Mouse (Mus musculus) forebrain, embryonic 10.5 days (tissue): ENCODE data around the gene Yif1a. TPM values are rescaled to one million over a fixed set of nuclear protein-coding genes. Genes with fewer than 3 reads are reported as not detected.
A peak's percentile ranks its signal among the peaks of the same experiment; 100 is the strongest.

ENCODE experiments used
- DNase-seq: peaks from one replicate; pipeline ENCODE4 v3.0.0-alpha.2; 2017; ENCODE audit warnings: low spot score; ENCODE audit errors: extremely low spot score
- H3K27ac ChIP-seq: fragments of 300-500 bp; sonication (generic); 2 replicates; pipeline ENCODE4 v1.5.1; 2016; ENCODE audit warnings: mild to moderate bottlenecking
- H3K27me3 ChIP-seq: fragments of 300-500 bp; sonication (generic); 2 replicates; pipeline ENCODE4 v1.6.1; 2016; ENCODE audit warnings: mild to moderate bottlenecking; ENCODE audit not compliant: poor library complexity, severe bottlenecking
- H3K36me3 ChIP-seq: fragments of 300-500 bp; sonication (generic); replicated peaks from 2 replicates; pipeline ENCODE4 v1.6.1; 2016; ENCODE audit warnings: mild to moderate bottlenecking, moderate library complexity
- H3K4me1 ChIP-seq: fragments of 300-500 bp; sonication (generic); 2 replicates; pipeline ENCODE4 v1.6.1; 2016
- H3K4me3 ChIP-seq: fragments of 300-500 bp; sonication (generic); 2 replicates; pipeline ENCODE4 v1.5.1; 2016; ENCODE audit warnings: mild to moderate bottlenecking, moderate library complexity
- H3K9me3 ChIP-seq: fragments of 300-500 bp; sonication (generic); 2 replicates; pipeline ENCODE4 v1.6.1; 2016; ENCODE audit warnings: mild to moderate bottlenecking, moderate library complexity
- WGBS: fragments of 180-500 bp; shearing (Covaris S2); methylation state at CpG from one replicate; pipeline ENCODE4 v1.1.7; 2016; 5-methylcytosine and 5-hydroxymethylcytosine counted together
- polyA plus RNA-seq: library from polyadenylated mRNA; unstranded; fragments of >200 nt; fragmentation: Nextera tagmentation; extraction: Ambion mirVana; gene quantifications from 2 replicates; pipeline ENCODE4 v1.2.1, GENCODE M21; 2016

Gene Yif1a
- polyA plus RNA-seq, 1 experiment from 2014 or later, result 74.2 TPM

DNA sequence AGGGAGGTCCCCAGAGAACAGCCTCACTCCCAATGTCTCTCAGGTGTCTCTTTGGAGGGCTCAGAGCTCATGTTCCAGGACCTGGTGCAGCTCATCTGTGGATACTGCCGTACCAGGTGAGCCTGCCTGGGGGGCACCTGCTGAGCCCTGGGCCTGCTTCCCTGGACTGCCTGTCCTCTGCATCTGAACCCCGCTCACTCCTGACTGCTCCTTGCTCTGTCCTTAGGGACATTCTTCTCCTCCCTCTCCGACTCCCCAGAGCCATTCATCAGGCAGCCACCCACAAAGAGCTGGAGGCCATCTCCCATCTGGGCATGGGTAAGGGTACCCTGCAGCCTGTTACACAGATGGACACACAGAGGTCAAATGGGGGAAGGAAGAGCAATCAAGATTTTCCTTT is 36.8 kb upstream of the Yif1a start:
- Histone ChIP-seq H3K27me3 (peaks cover 46% of the 10 kb centered on the region), H3K27ac (peak overlapping the region; percentile 69), H3K4me1 (peaks cover 49% of the 10 kb centered on the region), H3K4me3 (peak overlapping the region; percentile 37), H3K9me3 (no peaks in the 10 kb centered on the region), H3K36me3 (peaks cover 34% of the 10 kb centered on the region)
- 30% methylated on average over 3 of the region's 3 CpGs for WGBS
- no peak for DNase-seq

DNA sequence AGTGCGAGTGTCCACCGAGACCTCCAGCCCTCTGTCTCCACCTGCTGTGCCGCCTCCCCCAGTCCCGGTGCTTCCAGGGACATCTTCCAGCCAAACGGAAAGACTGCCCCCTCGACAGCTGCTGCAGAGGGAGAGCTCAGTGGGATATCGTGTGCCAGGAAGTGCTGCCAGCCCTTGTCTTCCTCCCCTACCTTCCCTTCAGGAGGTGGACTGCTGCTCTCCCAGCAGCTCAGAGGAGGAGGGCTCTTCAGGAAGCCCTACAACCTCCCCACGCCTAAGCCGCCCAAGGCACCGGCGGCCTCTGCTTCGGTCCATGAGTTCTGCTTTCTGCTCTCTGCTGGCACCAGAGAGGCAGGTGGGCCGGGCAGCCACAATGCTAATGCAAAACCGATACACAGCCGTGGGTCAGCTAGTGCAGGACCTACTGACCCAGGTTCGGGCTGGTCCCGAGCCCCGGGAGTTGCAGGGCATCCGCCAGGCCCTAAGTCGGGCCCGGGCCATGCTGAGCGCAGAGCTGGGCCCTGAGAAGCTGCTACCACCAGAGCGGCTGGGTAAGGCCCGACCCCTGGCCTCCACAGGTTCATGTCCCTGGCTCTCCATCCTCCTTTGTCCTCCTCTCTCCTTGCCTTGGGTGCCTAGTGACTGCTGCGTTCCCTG is 36.0 kb upstream of the Yif1a start:
- WGBS, result 32% methylated on average over 25 of the region's 25 CpGs
- no peak for DNase-seq
- Histone ChIP-seq H3K36me3 (peaks cover 26% of the 10 kb centered on the region), H3K27me3 (peaks cover 46% of the 10 kb centered on the region), H3K4me3 (peak overlapping the region; percentile 15; the same call in 1 of the 2 replicates), H3K9me3 (no peaks in the 10 kb centered on the region), H3K27ac (peak overlapping the region; percentile 40; the same call in 1 of the 2 replicates), H3K4me1 (peaks cover 55% of the 10 kb centered on the region)

DNA sequence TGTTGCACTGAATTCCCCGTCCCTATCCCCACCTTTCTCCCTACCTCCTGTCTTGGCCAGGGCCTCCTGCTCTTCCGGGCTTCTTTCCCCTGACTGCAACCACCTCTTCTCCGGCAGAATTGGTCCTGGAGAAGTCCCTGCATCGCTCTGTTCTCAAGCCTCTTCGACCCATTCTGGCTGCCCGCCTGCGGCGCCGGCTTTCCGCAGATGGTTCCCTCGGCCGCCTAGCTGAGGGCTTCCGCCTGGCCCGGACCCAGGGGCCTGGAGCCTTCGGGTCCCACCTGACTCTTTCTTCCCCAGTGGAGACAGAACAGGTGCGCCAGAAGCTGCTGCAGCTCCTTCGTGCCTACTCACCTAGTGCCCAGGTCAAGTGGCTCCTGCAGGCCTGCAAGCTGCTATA is 35.5 kb upstream of the Yif1a start:
- H3K36me3 ChIP-seq, result peaks cover 21% of the 10 kb centered on the region
- no peak overlapping the region for H3K4me3 ChIP-seq
- no peaks in the 10 kb centered on the region for H3K9me3 ChIP-seq
- peaks cover 49% of the 10 kb centered on the region for H3K27me3 ChIP-seq
- DNase-seq, result no peak
- H3K4me1 ChIP-seq, result peaks cover 58% of the 10 kb centered on the region
- 0 out of 2 replicates have a peak overlapping the region, but pooled peaks have one; percentile 40 for H3K27ac ChIP-seq
- WGBS, result 59% methylated on average over 17 of the region's 17 CpGs

DNA sequence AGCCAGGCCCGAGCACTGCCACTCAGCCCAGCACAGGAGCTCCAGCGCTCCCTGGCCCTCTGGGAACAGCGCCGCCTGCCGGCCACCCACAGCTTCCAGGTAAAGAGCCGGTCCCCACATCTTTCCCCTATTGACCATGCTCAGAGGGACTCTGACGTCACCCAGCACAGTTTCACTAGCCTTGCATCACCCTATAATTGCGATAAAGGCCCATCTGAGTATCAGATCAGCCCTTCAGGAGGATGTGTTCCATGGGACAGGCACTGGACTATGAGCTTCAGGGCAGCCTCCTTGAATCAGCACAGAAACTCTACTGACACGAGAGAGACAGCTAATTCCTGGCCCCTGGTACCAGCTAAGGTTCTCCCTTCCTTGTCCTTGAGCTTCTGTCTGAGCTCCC is 34.4 kb upstream of the Yif1a start:
- Histone ChIP-seq H3K4me3 (peak overlapping the region; percentile 14; the same call in 1 of the 2 replicates), H3K4me1 (peaks cover 65% of the 10 kb centered on the region), H3K27ac (no peak overlapping the region), H3K27me3 (peaks cover 57% of the 10 kb centered on the region), H3K9me3 (no peaks in the 10 kb centered on the region), H3K36me3 (peaks cover 10% of the 10 kb centered on the region)
- peak; percentile 75 for DNase-seq
- 21% methylated on average over 9 of the region's 9 CpGs for WGBS

DNA sequence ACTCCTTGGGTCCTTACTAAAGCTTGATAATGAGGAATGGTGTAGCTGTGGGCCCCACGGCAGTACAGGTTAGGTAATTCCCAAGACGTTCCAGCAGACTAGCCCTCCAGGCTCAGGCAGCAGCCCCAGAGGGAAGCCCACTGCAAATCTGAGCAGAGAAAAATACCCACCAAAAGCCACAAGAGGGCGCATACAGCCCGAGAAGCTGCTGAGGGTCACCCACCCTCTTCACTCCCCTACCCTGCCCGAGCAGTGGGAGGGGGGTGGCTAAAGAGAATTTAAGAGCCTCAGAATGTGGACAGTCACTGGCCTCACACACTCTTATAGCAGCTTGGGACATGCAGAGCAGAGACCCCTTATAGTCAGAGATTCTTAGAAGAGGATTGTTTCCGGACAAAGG is 32.1 kb upstream of the Yif1a start:
- Histone ChIP-seq H3K27ac (peak overlapping the region; percentile 63; the same call in 1 of the 2 replicates), H3K9me3 (no peaks in the 10 kb centered on the region), H3K4me1 (peaks cover 67% of the 10 kb centered on the region), H3K4me3 (0 out of 2 replicates have a peak overlapping the region, but pooled peaks have one; percentile 16), H3K36me3 (no peaks in the 10 kb centered on the region; the same call in none of the 2 replicates), H3K27me3 (peaks cover 43% of the 10 kb centered on the region)
- 15% methylated on average over 6 of the region's 6 CpGs for WGBS
- peak; percentile 68 for DNase-seq

DNA sequence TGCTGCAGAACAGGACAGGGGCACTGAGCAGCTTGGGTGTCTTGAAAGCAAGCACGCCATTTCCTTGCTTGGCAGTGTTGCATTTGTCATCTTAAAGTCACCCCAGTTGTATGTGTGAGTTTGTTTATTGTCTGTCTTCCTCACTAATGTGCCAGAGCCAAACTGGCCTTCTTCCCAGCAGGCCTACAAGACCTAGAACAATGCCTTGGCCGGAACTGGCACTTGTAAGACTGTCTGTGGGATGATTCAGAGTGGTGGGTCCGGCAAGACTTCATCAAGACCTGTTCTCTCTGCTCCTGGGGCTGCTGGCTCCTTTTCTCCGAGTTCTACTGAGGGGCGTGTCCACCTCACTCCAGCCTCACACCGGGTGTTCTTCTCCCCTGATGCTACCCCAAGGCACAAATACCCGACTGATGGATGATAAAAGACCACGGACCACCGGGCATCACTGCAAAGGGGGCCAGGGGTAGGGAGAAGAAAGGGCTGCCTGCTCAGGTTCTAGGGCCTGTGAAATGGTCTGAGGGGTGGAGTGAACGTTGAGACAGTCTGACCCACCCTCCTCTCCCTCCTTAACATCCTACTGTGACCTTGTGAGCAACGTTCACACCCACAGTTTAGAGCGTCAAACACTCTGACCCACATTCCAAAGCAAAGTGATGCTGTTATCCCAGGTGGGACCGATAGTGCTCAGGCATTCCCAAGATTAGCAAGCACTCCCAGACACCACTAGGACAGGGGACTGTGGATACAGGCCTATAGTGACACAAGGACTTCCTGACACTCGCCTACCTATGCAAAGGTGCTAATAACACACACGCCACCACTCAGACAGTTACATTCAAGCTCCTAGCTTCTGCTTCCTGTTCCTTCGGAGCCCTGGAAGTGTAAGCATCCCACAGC is 30.2 kb upstream of the Yif1a start:
- Histone ChIP-seq H3K27ac (peak overlapping the region; percentile 65), H3K27me3 (peaks cover 24% of the 10 kb centered on the region), H3K36me3 (no peaks in the 10 kb centered on the region), H3K4me3 (no peak overlapping the region), H3K4me1 (peaks cover 67% of the 10 kb centered on the region), H3K9me3 (no peaks in the 10 kb centered on the region)
- 21% methylated on average over 16 of the region's 16 CpGs for WGBS
- DNase-seq, result no peak

DNA sequence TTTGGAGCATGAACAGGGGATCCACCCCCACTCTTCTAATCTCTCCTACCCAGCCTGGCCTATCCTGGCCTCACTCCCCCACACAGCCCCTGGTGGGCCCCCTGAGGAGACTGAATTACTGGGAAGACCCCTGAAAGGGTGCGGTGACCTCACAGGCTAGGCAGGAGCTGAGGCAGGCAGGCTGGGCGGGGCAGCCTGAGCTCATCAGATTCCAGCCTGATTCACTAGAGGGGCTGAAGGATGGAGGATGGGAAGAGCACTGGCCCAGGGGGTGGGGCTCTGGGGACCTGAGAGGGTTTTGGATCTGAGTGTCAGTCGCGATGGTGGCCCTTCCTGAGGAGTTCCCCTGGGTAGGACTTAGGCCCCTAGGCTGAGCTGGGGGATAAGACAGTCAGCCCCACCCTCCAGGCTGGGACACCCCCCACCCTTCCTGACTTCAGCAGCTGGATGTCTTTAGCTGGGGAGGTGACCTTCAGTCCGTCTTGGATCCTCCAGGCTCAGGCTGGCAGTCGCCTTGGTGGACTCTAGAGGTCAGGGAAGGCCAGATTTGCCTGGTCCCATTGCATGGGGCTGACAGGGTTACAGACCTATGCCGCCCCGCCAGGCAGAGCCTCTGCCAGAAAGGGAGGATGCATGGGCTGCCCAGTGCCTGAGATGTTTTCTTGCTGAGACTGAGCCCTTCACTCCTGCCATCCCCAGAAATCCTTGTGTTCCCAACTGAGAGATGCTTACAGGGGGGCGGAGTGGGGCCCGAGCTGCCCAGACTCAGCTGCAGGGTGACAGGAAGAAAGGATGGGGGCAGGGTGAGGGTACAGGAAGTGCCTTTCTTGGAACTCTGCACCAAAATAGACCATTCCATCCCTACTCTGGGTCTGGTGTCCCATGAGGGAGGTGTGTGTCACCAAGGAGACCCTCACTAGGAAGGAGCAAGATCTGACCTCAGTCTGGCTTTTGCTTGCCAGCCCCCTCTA is 29.3 kb upstream of the Yif1a start:
- Histone ChIP-seq H3K4me1 (peaks cover 63% of the 10 kb centered on the region), H3K27me3 (peaks cover 15% of the 10 kb centered on the region), H3K9me3 (no peaks in the 10 kb centered on the region), H3K4me3 (peak overlapping the region; percentile 20; the same call in 1 of the 2 replicates), H3K27ac (peak overlapping the region; percentile 65), H3K36me3 (no peaks in the 10 kb centered on the region)
- WGBS, result 13% methylated on average over 10 of the region's 10 CpGs
- no peak for DNase-seq

DNA sequence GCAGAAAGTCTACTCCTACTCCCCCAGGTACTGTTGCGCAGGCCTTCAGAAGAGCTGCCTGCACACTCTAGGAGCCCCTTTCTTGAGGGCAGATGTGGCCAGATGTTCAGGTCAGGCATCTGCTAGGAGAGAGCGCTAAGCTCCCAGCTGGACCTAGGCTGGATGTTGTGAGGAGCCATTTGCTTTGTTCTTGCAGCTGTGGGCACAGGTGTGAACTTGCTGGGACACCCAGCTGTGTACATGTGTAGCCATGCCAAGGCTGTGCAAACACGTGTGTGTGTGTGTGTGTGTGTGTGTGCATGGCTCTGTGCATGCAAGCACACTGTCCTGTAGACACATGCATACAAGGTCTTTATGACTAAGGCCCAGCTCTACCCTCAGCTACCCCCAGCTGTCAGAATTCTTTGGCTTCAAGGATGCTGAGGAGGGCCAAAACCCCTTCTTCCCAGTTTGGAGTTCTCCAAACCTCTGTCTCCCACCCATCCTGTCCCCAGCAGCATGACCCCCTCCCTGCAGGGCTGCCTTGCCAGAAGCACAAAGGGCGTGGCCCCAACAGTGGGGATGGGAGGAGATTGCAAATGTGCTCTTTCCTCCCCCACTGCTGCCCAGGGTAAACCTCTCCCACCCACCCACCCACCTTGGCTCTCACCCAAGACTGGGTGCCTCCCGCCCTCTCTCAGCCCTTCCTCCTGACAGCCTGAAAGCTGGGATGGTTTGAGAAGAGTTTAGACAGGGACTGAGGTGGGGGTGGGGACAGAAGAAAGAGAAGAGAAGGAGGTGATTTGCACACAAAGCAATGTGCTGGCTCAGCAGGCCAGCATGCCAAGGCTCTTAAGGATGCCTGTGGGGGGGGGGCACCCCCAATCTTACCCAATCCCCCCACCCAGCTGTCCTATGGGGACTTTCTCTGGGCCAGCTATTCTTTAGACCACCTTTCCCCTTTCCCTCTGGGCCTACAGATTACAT is 27.7 kb upstream of the Yif1a start:
- DNase-seq, result no peak
- H3K9me3 ChIP-seq, result no peaks in the 10 kb centered on the region
- H3K27me3 ChIP-seq, result peaks cover 19% of the 10 kb centered on the region
- H3K4me3 ChIP-seq, result no peak overlapping the region
- peak overlapping the region; percentile 65 for H3K27ac ChIP-seq
- 42% methylated on average over 5 of the region's 5 CpGs for WGBS
- H3K4me1 ChIP-seq, result peaks cover 71% of the 10 kb centered on the region
- no peaks in the 10 kb centered on the region for H3K36me3 ChIP-seq

DNA sequence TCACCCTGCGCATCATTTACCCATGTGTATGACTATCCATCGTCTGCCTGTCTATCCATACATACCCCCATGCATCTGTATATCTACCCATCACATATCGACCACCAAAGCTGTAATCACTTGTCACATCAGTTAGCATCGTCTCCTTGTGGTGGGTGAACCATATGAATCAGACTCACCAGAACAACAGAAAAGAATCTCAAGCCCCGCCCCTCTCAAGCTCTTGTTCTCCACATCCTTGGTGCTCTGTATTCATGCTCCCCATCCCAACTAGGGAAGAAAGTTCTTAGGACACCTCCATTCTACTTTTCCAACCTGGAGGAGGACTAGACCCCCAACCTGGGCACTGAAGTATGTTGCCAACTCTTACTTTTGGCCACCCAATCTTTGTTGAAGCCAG is 26.3 kb upstream of the Yif1a start:
- H3K27me3 ChIP-seq, result peaks cover 32% of the 10 kb centered on the region
- WGBS, result 86% methylated on average over 5 of the region's 5 CpGs
- no peak overlapping the region for H3K4me3 ChIP-seq
- H3K9me3 ChIP-seq, result no peaks in the 10 kb centered on the region
- H3K4me1 ChIP-seq, result peaks cover 65% of the 10 kb centered on the region
- H3K36me3 ChIP-seq, result no peaks in the 10 kb centered on the region
- DNase-seq, result no peak
- H3K27ac ChIP-seq, result no peak overlapping the region

DNA sequence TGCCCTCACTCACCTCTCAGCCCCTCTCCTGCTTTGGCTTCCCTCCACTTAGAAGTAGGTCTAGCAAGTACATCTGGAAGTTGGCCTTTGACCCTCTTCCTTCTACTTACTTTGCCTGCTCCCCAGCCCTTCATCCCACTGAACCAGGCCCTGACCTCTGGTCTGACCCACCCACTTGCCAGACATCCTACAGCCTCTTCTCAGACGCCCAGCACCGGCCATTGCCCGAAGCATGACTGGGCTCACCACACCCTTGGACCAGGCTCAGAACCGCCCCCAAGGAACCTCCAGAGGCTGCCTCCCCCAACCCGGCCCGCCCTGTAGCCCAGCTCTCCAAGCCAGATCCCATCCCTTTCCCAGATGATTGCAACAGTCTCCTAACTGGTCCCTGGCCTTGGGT is 25.9 kb upstream of the Yif1a start:
- Histone ChIP-seq H3K36me3 (no peaks in the 10 kb centered on the region), H3K27ac (peak overlapping the region; percentile 62; the same call in 1 of the 2 replicates)

DNA sequence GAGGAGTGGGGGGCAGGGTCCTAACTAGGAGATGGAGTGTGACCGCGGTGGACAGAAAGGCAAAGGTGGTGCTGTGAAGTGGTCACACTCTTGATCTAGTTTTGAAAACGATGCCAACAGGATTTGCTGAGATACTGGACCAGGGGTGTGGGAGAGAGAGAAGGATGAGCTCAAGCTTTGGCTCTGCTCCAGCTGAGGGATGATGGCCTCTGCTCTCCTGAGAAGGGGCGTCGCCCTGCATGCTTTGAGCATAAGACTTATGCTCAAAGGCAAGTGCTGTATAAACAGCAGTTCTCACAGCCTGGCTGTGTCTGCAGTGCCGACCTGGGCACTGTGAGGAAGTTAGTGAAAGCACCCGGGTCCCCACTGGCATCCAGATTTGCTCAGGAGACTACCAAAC is 23.2 kb upstream of the Yif1a start:
- WGBS, result 74% methylated on average over 7 of the region's 7 CpGs
- Histone ChIP-seq H3K27me3 (peaks cover 52% of the 10 kb centered on the region), H3K27ac (peak overlapping the region; percentile 20; the same call in 1 of the 2 replicates), H3K36me3 (no peaks in the 10 kb centered on the region), H3K4me3 (no peak overlapping the region), H3K4me1 (peaks cover 69% of the 10 kb centered on the region), H3K9me3 (no peaks in the 10 kb centered on the region)
- DNase-seq, result no peak

More for the DNA sequence above, 25.9 kb upstream of the Yif1a start:
- Histone ChIP-seq H3K27me3 (peaks cover 36% of the 10 kb centered on the region), H3K9me3 (no peaks in the 10 kb centered on the region), H3K4me3 (no peak overlapping the region), H3K4me1 (peaks cover 67% of the 10 kb centered on the region)
- DNase-seq, result no peak
- 76% methylated on average over 6 of the region's 6 CpGs for WGBS
